Mouse (Mus musculus): ENCODE measurements around the gene Gps2. TPM values are rescaled to one million over a fixed set of nuclear protein-coding genes. Genes with fewer than 3 reads are reported as not detected.

The Gps2 gene
- polyA plus RNA-seq, 1 experiment from 2014 or later, result 89.1 TPM

DNA sequence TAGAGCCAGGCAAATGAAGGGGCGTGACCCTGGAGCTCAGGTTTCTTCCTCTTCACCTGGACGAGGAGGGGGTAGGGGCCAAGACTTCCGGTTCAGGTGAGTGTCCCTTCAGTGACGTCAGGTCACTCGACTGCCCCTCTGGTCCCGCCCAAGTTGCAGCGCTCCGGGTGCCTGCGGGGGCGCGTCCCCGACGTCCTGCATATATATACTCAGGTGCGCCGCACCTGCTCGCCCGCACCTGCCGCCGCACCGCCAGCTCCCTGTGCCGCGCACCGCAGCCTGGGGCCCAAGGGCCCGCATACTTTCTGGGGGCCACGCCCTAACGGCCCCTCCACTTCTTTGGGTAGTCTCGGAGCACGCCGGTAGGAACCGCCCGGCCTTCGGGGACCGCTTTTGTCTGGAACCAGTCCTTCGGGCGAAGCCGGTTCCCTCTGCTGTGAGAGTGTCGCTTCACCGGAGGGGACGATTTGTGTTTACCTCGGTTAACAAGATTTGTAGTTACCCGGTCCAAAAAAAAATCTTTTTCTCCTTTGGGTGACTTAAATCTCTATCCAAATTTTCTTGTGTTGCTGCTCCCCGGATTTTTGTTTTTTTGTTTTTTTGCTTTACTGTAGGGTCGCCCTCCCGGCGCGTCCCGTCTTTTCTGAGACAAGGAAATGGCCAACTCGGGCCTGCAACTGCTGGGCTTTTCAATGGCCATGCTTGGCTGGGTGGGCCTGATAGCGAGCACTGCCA lies 51.8 kb downstream of the Gps2 start:
- WGBS, result 2% methylated on average over 49 of the region's 49 CpGs

More for the DNA sequence above, 51.8 kb downstream of the Gps2 start:
- H3K27ac ChIP-seq (replicated peaks), result peak overlapping the region; percentile 76
- peaks cover 78% of the 10 kb centered on the region for H3K27me3 ChIP-seq (replicated peaks; ENCODE audit: low read depth, poor library complexity, severe bottlenecking)
- no peaks in the 10 kb centered on the region for H3K9me3 ChIP-seq
- peaks cover 32% of the 10 kb centered on the region for H3K36me3 ChIP-seq (replicated peaks)
- DNase-seq (ENCODE audit: low spot score), result peak; percentile 66
- peaks cover 19% of the 10 kb centered on the region for H3K4me1 ChIP-seq
- peak overlapping the region; percentile 56 for H3K4me3 ChIP-seq

Small RNA genes within 50 kb of the gene (microRNA-seq; reads per million reads assigned to microRNA genes)
- not detected for gene Mir6924

Other genes with a start within 250 kb of the Gps2 start
- gene Cd68, start 247.7 kb upstream of the Gps2 start, polyA plus RNA-seq (2016; fragmentation: Nextera tagmentation; extraction: Ambion mirVana), result 5.3 and 7.3 TPM in 2 replicates
- 780 and 781 TPM in 2 replicates for gene Eif4a1, start 241.5 kb upstream of the Gps2 start, polyA plus RNA-seq (2016; fragmentation: Nextera tagmentation; extraction: Ambion mirVana)
- 136 and 141 TPM in 2 replicates for gene Senp3, start 231.8 kb upstream of the Gps2 start, polyA plus RNA-seq (2016; fragmentation: Nextera tagmentation; extraction: Ambion mirVana)
- 0.15 TPM in 1 of 2 replicates, not detected in the other for gene Tnfsf13, start 228.1 kb upstream of the Gps2 start, polyA plus RNA-seq (2016; fragmentation: Nextera tagmentation; extraction: Ambion mirVana)
- 1.2 and 2.2 TPM in 2 replicates for gene Tnfsf12, start 218.0 kb upstream of the Gps2 start, polyA plus RNA-seq (2016; fragmentation: Nextera tagmentation; extraction: Ambion mirVana)
- 0.88 and 1.3 TPM in 2 replicates for gene Tnfsfm13, start 217.8 kb upstream of the Gps2 start, polyA plus RNA-seq (2016; fragmentation: Nextera tagmentation; extraction: Ambion mirVana)
- gene Polr2a, start 155.3 kb upstream of the Gps2 start, polyA plus RNA-seq (2016; fragmentation: Nextera tagmentation; extraction: Ambion mirVana), result 31.3 and 34.9 TPM in 2 replicates
- gene Slc35g3, start 151.9 kb upstream of the Gps2 start, polyA plus RNA-seq (2016; fragmentation: Nextera tagmentation; extraction: Ambion mirVana), result 0.12 TPM in 1 of 2 replicates, not detected in the other
- gene Zbtb4, start 148.0 kb upstream of the Gps2 start, polyA plus RNA-seq (2016; fragmentation: Nextera tagmentation; extraction: Ambion mirVana), result 0.55 and 1.0 TPM in 2 replicates
- 1.4 and 2.3 TPM in 2 replicates for gene Chrnb1, start 117.9 kb upstream of the Gps2 start, polyA plus RNA-seq (2016; fragmentation: Nextera tagmentation; extraction: Ambion mirVana)
- 0.91 and 0.93 TPM in 2 replicates for gene Fgf11, start 112.0 kb upstream of the Gps2 start, polyA plus RNA-seq (2016; fragmentation: Nextera tagmentation; extraction: Ambion mirVana)
- 2.1 and 2.7 TPM in 2 replicates for gene Tmem102, start 108.3 kb upstream of the Gps2 start, polyA plus RNA-seq (2016; fragmentation: Nextera tagmentation; extraction: Ambion mirVana)
- gene Gm39566, start 98.6 kb upstream of the Gps2 start, polyA plus RNA-seq (2016; fragmentation: Nextera tagmentation; extraction: Ambion mirVana), result not detected in 2 replicates
- not detected in 2 replicates for gene Spem2, start 95.4 kb upstream of the Gps2 start, polyA plus RNA-seq (2016; fragmentation: Nextera tagmentation; extraction: Ambion mirVana)
- 0.14 TPM in 1 of 2 replicates, not detected in the other for gene Spem1, start 91.7 kb upstream of the Gps2 start, polyA plus RNA-seq (2016; fragmentation: Nextera tagmentation; extraction: Ambion mirVana)
- gene Nlgn2, start 76.1 kb upstream of the Gps2 start, polyA plus RNA-seq (2016; fragmentation: Nextera tagmentation; extraction: Ambion mirVana), result 4.7 and 5.4 TPM in 2 replicates
- gene Tmem256, start 75.4 kb upstream of the Gps2 start, polyA plus RNA-seq (2016; fragmentation: Nextera tagmentation; extraction: Ambion mirVana), result 321 and 340 TPM in 2 replicates
- gene Plscr3, start 67.5 kb upstream of the Gps2 start, polyA plus RNA-seq (2016; fragmentation: Nextera tagmentation; extraction: Ambion mirVana), result 106 and 111 TPM in 2 replicates
- 2.3 and 3.1 TPM in 2 replicates for gene Tnk1, start 55.2 kb upstream of the Gps2 start, polyA plus RNA-seq (2016; fragmentation: Nextera tagmentation; extraction: Ambion mirVana)
- 0.31 TPM in 1 of 2 replicates, not detected in the other for gene Tmem95, start 35.9 kb upstream of the Gps2 start, polyA plus RNA-seq (2016; fragmentation: Nextera tagmentation; extraction: Ambion mirVana)
- gene Kctd11, start 32.5 kb upstream of the Gps2 start, polyA plus RNA-seq (2016; fragmentation: Nextera tagmentation; extraction: Ambion mirVana), result 6.8 and 7.0 TPM in 2 replicates
- 1.3 and 1.5 TPM in 2 replicates for gene Acap1, start 18.3 kb upstream of the Gps2 start, polyA plus RNA-seq (2016; fragmentation: Nextera tagmentation; extraction: Ambion mirVana)
- gene 2810408A11Rik, start 12.9 kb upstream of the Gps2 start, polyA plus RNA-seq (2016; fragmentation: Nextera tagmentation; extraction: Ambion mirVana), result 14.7 and 14.8 TPM in 2 replicates
- gene Neurl4, start 12.8 kb upstream of the Gps2 start, polyA plus RNA-seq (2016; fragmentation: Nextera tagmentation; extraction: Ambion mirVana), result 10.9 and 11.1 TPM in 2 replicates
- gene Eif5a, start 8.1 kb downstream of the Gps2 start, polyA plus RNA-seq (2016; fragmentation: Nextera tagmentation; extraction: Ambion mirVana), result 2,818 and 3,035 TPM in 2 replicates
- 5.1 and 5.8 TPM in 2 replicates for gene Ybx2, start 21.9 kb downstream of the Gps2 start, polyA plus RNA-seq (2016; fragmentation: Nextera tagmentation; extraction: Ambion mirVana)
- gene Slc2a4, start 34.3 kb downstream of the Gps2 start, polyA plus RNA-seq (2016; fragmentation: Nextera tagmentation; extraction: Ambion mirVana), result 18.6 and 23.7 TPM in 2 replicates
- gene Cldn7, start 50.9 kb downstream of the Gps2 start, polyA plus RNA-seq (2016; fragmentation: Nextera tagmentation; extraction: Ambion mirVana), result 56.3 and 56.4 TPM in 2 replicates
- gene Ctdnep1, start 67.3 kb downstream of the Gps2 start, polyA plus RNA-seq (2016; fragmentation: Nextera tagmentation; extraction: Ambion mirVana), result 23.9 and 25.3 TPM in 2 replicates
- 157 and 161 TPM in 2 replicates for gene Elp5, start 68.6 kb downstream of the Gps2 start, polyA plus RNA-seq (2016; fragmentation: Nextera tagmentation; extraction: Ambion mirVana)
- gene Gabarap, start 77.3 kb downstream of the Gps2 start, polyA plus RNA-seq (2016; fragmentation: Nextera tagmentation; extraction: Ambion mirVana), result 317 and 331 TPM in 2 replicates
- gene Phf23, start 81.9 kb downstream of the Gps2 start, polyA plus RNA-seq (2016; fragmentation: Nextera tagmentation; extraction: Ambion mirVana), result 96.5 and 98.3 TPM in 2 replicates
- 59.0 and 59.8 TPM in 2 replicates for gene Dvl2, start 86.7 kb downstream of the Gps2 start, polyA plus RNA-seq (2016; fragmentation: Nextera tagmentation; extraction: Ambion mirVana)
- 42.2 and 46.3 TPM in 2 replicates for gene Acadvl, start 101.5 kb downstream of the Gps2 start, polyA plus RNA-seq (2016; fragmentation: Nextera tagmentation; extraction: Ambion mirVana)
- 12.6 and 13.2 TPM in 2 replicates for gene Dlg4, start 103.1 kb downstream of the Gps2 start, polyA plus RNA-seq (2016; fragmentation: Nextera tagmentation; extraction: Ambion mirVana)
- gene Asgr1, start 140.2 kb downstream of the Gps2 start, polyA plus RNA-seq (2016; fragmentation: Nextera tagmentation; extraction: Ambion mirVana), result 0.55 and 0.70 TPM in 2 replicates
- not detected in 2 replicates for gene Asgr2, start 178.8 kb downstream of the Gps2 start, polyA plus RNA-seq (2016; fragmentation: Nextera tagmentation; extraction: Ambion mirVana)
- 0.14 TPM in 1 of 2 replicates, not detected in the other for gene Mgl2, start 216.4 kb downstream of the Gps2 start, polyA plus RNA-seq (2016; fragmentation: Nextera tagmentation; extraction: Ambion mirVana)
- gene Clec10a, start 242.3 kb downstream of the Gps2 start, polyA plus RNA-seq (2016; fragmentation: Nextera tagmentation; extraction: Ambion mirVana), result 0.26 TPM in 1 of 2 replicates, not detected in the other